Mouse (Mus musculus) CH12.LX (cell line): Measurements from ENCODE around the gene Nrxn3.

ENCODE experiments used
- CHD2 ChIP-seq: IDR thresholded peaks from 2 replicates; pipeline ENCODE4 v1.6.1; 2011; ENCODE audit warnings: low read length, improper control_type of control experiment
- CTCF ChIP-seq, 2 experiments: IDR thresholded peaks in 1 of 2; conservative IDR thresholded peaks in 1 of 2; 2 replicates each; pipeline ENCODE4 v1.5.1; 2011 to 2012; ENCODE audit warnings: low read depth in 2 of 2, low read length in 2 of 2, improper control_type of control experiment in 1 of 2, inconsistent platforms in 1 of 2, mild to moderate bottlenecking in 1 of 2, moderate library complexity in 1 of 2
- HCFC1 ChIP-seq: IDR thresholded peaks from 2 replicates; pipeline ENCODE4 v1.6.1; 2012; ENCODE audit warnings: low read depth, mild to moderate bottlenecking, inconsistent platforms, low read length, improper control_type of control experiment
- JUN ChIP-seq: IDR thresholded peaks from 2 replicates; pipeline ENCODE4 v1.6.1; 2011; ENCODE audit warnings: low read depth, mild to moderate bottlenecking, low read length, improper control_type of control experiment, moderate library complexity; ENCODE audit not compliant: insufficient read depth
- MAFK ChIP-seq: IDR thresholded peaks from 2 replicates; pipeline ENCODE4 v1.6.1; 2011; ENCODE audit warnings: low read length, improper control_type of control experiment; ENCODE audit not compliant: insufficient replicate concordance
- TBP ChIP-seq: conservative IDR thresholded peaks from 2 replicates; pipeline ENCODE4 v1.6.1; 2011; ENCODE audit warnings: low read depth, low read length, improper control_type of control experiment
- UBTF ChIP-seq: IDR thresholded peaks from 2 replicates; pipeline ENCODE4 v1.6.1; 2012; ENCODE audit warnings: low read depth, mild to moderate bottlenecking, inconsistent platforms, low read length, improper control_type of control experiment, moderate library complexity

- TF ChIP-seq MAFK (no peak), JUN (no peak), HCFC1 (no peak), CTCF (conservative IDR thresholded peaks at IDR 0.05 in 1 of 2, IDR thresholded peaks at IDR 0.05 in 1 of 2; ENCODE audit: low read depth in 2 of 2, low read length in 2 of 2) (no peak), CHD2 (no peak), TBP (no peak), UBTF (no peak)
These were observed 1435.6 kb downstream of the Nrxn3 start for GRCm38 (mm10) chr12:90158131-90158772.
